Mouse (Mus musculus) liver, adult 2 months (tissue): ENCODE measurements around the gene Carm1. TPM values are rescaled to one million over a fixed set of nuclear protein-coding genes. Genes with fewer than 3 reads are reported as not detected.
A peak's percentile ranks its signal among the peaks of the same experiment; 100 is the strongest.

Experiments used
- DNase-seq: peaks from one replicate; pipeline ENCODE4 v3.0.0-alpha.2; 2011; ENCODE audit warnings: low read depth, low spot score; ENCODE audit errors: extremely low read depth
- H3K27ac ChIP-seq: fragments of 200-500 bp; replicated peaks from 2 replicates; pipeline ENCODE4 v1.5.1; 2012; ENCODE audit warnings: low read depth, mild to moderate bottlenecking, control low read depth, inconsistent platforms, low read length; ENCODE audit not compliant: insufficient read depth
- H3K27me3 ChIP-seq: fragments of 200-500 bp; 2 replicates; pipeline ENCODE4 v1.6.1; 2012; ENCODE audit warnings: mild to moderate bottlenecking, moderate library complexity, low read length, inconsistent platforms; ENCODE audit not compliant: control insufficient read depth, insufficient read depth
- H3K36me3 ChIP-seq: fragments of 200-500 bp; 2 replicates; pipeline ENCODE4 v1.6.1; 2012; ENCODE audit warnings: low read length, inconsistent platforms; ENCODE audit not compliant: control insufficient read depth, insufficient read depth
- H3K4me1 ChIP-seq: fragments of 200-500 bp; 2 replicates; pipeline ENCODE4 v1.6.1; 2011; ENCODE audit warnings: low read length; ENCODE audit not compliant: control insufficient read depth, insufficient read depth
- H3K4me3 ChIP-seq: fragments of 200-500 bp; 2 replicates; pipeline ENCODE4 v1.5.1; 2011; ENCODE audit warnings: low read depth, mild to moderate bottlenecking, control low read depth, low read length, moderate library complexity; ENCODE audit not compliant: insufficient read depth
- H3K79me2 ChIP-seq: fragments of 200-500 bp; 2 replicates; pipeline ENCODE4 v1.6.1; 2012; ENCODE audit warnings: inconsistent platforms, mild to moderate bottlenecking, low read length, moderate library complexity; ENCODE audit not compliant: control insufficient read depth, insufficient read depth
- H3K9ac ChIP-seq: fragments of 200-500 bp; 2 replicates; pipeline ENCODE4 v1.6.1; 2012; ENCODE audit warnings: low read depth, mild to moderate bottlenecking, control low read depth, inconsistent platforms, low read length
- CTCF ChIP-seq: fragments of 200-500 bp; IDR thresholded peaks from 2 replicates; pipeline ENCODE4 v1.5.1; 2011; ENCODE audit warnings: low read depth, low read length, control low read depth
- POLR2A ChIP-seq: fragments of 200-500 bp; IDR thresholded peaks from 2 replicates; pipeline ENCODE4 v1.6.1; 2011; ENCODE audit warnings: low read length, control low read depth; ENCODE audit not compliant: insufficient read depth; ENCODE audit errors: extremely low read depth
- WGBS: fragments of 180-500 bp; shearing (Covaris S2); methylation state at CpG from one replicate; pipeline ENCODE4 v1.1.7; 2018; 5-methylcytosine and 5-hydroxymethylcytosine counted together
- polyA plus RNA-seq: library from polyadenylated mRNA; depleted of rRNA; stranded (reverse); fragments of >200 nt; gene quantifications from 2 replicates; pipeline ENCODE4 v1.2.3, GENCODE M21; 2012
- total RNA-seq: library from RNA; depleted of rRNA; stranded (reverse); fragments of >200 nt; gene quantifications from 2 replicates; pipeline ENCODE4 v1.2.3, GENCODE M21; 2014

The Carm1 gene
- total and polyA plus RNA-seq, 2 experiments: 5.0 to 28.5 TPM

DNA sequence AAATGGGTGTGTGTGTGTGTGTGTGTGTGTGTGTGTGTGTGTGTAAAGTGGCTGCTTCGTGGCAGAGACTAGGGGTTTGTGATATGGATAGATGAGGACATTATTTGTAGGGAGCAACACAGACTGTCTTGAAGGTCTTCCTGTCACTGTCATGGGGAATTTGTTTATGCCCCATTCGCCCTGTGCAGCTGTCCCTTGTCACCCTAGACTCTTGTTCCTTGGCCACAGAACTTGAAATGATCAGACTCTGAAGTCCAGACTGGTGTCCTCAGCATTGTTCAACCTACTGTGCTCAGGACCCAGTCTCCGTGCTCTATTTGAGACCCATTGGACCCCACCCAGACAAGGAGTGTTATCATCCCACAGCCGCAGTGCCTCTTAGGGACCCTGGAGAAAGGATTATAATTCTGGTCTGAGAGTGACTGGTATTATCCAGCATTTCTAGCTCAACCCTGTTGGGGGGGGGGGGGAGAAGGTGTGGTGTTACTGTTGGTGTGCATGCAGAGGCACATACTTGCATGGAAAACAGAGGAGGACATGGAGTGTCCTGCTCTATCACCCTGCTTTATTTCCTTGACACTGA lies 18.4 kb downstream of the Carm1 start:
- H3K27ac ChIP-seq: no peak overlapping the region
- no peak overlapping the region for H3K4me3 ChIP-seq
- TF ChIP-seq CTCF (no peak), POLR2A (no peak)
- DNase-seq: no peak
- H3K4me1 ChIP-seq: peaks cover 2% of the 10 kb centered on the region; the same call in 1 of the 2 replicates
- peaks cover 5% of the 10 kb centered on the region for H3K36me3 ChIP-seq
- 0 out of 2 replicates have a peak, but pooled peaks cover 8% of the 10 kb centered on the region for H3K79me2 ChIP-seq
- H3K9ac ChIP-seq: no peak overlapping the region
- WGBS: 80% methylated on average over 4 of the region's 4 CpGs
- H3K27me3 ChIP-seq: no peaks in the 10 kb centered on the region

DNA sequence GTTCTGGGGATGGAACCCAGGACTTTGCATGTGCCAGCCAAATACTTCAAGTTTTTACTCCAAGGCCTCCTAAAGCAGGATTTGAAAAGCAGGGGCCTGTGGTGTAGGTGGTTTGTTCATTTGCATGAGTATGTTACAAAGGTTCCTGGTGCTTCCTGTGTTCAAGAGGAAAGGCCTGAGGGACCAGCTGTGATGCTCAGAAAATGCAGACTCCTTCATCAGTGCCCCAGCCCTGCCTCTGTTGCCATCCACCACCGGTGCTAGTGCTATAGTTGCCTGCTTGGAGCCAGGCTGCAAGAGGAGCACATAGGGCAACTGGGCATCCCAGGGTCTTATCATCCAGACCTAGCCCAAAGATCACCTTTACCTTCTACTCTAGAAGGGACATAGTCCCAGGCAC lies 19.8 kb downstream of the Carm1 start:
- no peak overlapping the region for H3K27ac ChIP-seq
- TF ChIP-seq CTCF (no peak), POLR2A (no peak)
- no peak overlapping the region for H3K9ac ChIP-seq
- peaks cover 2% of the 10 kb centered on the region for H3K4me1 ChIP-seq
- peaks cover 13% of the 10 kb centered on the region for H3K36me3 ChIP-seq
- no peaks in the 10 kb centered on the region for H3K27me3 ChIP-seq
- no peak for DNase-seq
- 85% methylated on average over 1 of the region's 1 CpGs for WGBS
- no peak overlapping the region for H3K4me3 ChIP-seq
- 0 out of 2 replicates have a peak, but pooled peaks cover 8% of the 10 kb centered on the region for H3K79me2 ChIP-seq

DNA sequence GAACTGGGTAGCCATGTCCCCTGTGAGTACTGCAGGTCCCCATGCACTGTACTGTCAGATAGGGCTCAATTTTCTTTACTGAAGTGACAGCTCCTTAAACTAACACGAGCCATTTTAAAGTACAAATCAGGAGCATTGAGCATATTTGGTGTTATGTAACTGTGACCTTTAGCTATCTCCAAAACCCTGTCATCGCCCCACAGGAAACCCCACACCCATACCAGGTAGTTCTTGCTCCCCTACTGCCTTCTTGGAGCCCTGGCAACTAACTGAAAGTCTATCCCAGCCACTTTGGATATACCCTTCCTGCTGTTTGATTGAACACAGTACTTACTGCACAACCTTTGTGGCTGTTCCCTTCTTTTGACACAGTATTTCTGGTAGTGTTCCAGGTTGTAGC lies 20.4 kb downstream of the Carm1 start:
- H3K4me1 ChIP-seq: peaks cover 2% of the 10 kb centered on the region
- H3K27me3 ChIP-seq: no peaks in the 10 kb centered on the region
- no peak overlapping the region for H3K27ac ChIP-seq
- WGBS: 25% methylated on average over 2 of the region's 2 CpGs
- H3K4me3 ChIP-seq: no peak overlapping the region
- 0 out of 2 replicates have a peak, but pooled peaks cover 8% of the 10 kb centered on the region for H3K79me2 ChIP-seq
- H3K9ac ChIP-seq: no peak overlapping the region
- TF ChIP-seq CTCF: no peak
- TF ChIP-seq POLR2A: no peak
- DNase-seq: peak; percentile 26
- H3K36me3 ChIP-seq: peaks cover 18% of the 10 kb centered on the region

DNA sequence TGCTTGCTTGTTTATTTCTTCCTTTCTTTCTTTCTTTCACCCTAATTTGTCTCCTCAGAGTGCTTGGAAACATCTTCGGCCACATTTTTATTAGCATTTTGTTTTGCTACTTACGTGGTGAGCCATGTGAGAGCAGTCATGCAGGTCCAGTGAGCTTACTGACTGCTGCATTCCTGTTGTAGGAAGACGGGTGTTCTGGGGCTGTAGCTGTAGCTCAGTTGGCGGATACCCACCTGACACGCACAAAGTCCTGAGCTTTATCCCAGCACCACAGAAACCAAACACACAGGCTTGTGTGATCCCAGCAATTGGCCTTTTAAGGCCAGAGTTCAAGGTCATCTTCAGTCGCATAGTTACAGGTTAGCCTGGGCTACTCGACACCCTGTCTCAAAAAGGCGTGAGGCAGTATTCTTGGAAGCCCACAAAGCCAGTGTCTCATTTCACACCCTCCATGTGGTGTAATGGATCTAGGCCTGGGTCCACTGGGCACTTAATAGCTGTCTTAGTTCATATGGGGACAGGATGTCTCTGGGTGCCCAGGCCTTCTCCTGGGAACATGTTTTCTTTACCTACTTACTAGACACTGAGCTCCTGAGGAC lies 22.1 kb downstream of the Carm1 start:
- H3K27ac ChIP-seq: no peak overlapping the region
- H3K36me3 ChIP-seq: peaks cover 19% of the 10 kb centered on the region
- WGBS: 66% methylated on average over 8 of the region's 8 CpGs
- DNase-seq: peak; percentile 29
- H3K4me1 ChIP-seq: peaks cover 2% of the 10 kb centered on the region
- H3K79me2 ChIP-seq: 0 out of 2 replicates have a peak, but pooled peaks cover 8% of the 10 kb centered on the region
- H3K27me3 ChIP-seq: no peaks in the 10 kb centered on the region
- no peak overlapping the region for H3K4me3 ChIP-seq
- TF ChIP-seq CTCF: no peak
- TF ChIP-seq POLR2A: no peak
- H3K9ac ChIP-seq: no peak overlapping the region

DNA sequence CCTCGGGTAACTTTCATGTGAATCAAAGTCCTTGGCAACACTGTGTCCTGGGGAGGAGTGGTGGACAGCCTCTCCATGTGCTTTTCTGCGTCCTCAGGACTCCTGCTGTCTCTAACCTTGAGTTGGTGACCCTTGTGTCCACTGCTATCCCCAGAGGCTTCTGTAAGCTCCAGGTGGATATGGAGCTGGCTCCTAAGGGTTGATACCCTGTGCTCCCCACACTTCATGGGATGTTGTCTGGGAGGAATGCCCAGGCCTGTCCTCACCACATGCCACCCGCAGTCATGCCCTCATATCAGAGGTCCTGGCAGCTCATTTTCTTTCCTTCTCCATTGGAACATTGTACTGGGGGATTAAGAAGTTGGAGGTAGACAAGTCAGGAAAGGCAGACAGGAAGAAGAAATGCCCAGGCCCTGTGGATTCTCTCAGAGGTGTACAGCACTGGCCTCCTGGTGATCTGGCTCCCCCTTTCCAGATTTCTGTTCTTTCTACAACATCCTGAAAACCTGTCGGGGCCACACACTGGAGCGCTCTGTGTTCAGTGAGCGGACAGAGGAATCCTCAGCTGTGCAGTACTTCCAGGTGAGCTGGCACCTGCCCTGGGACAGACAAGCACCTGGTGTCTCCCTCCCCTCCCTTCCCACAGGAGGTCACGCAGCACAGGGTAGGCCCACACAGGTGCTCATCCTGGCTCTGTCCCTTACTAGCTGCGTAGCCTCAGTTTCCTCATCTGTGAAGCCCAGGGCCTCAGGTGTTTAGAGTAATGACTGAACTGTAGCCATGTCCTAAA lies 27.5 kb downstream of the Carm1 start:
- H3K9ac ChIP-seq: no peak overlapping the region
- no peaks in the 10 kb centered on the region; the same call in 1 of the 2 replicates for H3K4me1 ChIP-seq
- DNase-seq: no peak
- no peaks in the 10 kb centered on the region for H3K79me2 ChIP-seq
- H3K27ac ChIP-seq: no peak overlapping the region
- TF ChIP-seq POLR2A (no peak), CTCF (no peak)
- WGBS: 94% methylated on average over 8 of the region's 8 CpGs
- no peak overlapping the region for H3K4me3 ChIP-seq
- H3K27me3 ChIP-seq: no peaks in the 10 kb centered on the region
- H3K36me3 ChIP-seq: peaks cover 26% of the 10 kb centered on the region

DNA sequence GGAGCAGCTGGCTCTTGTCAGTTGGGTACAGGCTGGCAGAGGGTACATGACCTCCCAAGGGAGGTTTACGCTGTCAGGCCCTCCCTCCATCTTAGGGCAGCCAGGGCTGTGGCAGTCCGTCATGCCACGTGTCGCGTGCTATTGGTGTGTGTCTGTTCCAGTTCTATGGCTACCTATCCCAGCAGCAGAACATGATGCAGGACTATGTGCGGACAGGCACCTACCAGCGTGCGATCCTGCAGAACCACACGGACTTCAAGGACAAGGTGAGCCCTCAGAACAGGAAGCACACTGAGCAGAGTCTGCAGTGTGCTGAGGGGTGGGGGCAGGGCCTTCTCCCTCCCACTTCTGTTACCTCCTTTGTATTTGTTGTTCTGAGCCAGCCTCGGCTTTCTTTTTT lies 28.6 kb downstream of the Carm1 start:
- H3K27ac ChIP-seq: no peak overlapping the region
- peaks cover 24% of the 10 kb centered on the region for H3K36me3 ChIP-seq
- no peak for TF ChIP-seq POLR2A
- no peak for TF ChIP-seq CTCF
- H3K9ac ChIP-seq: no peak overlapping the region
- no peaks in the 10 kb centered on the region; the same call in 1 of the 2 replicates for H3K4me1 ChIP-seq
- no peak for DNase-seq
- no peaks in the 10 kb centered on the region for H3K79me2 ChIP-seq
- H3K4me3 ChIP-seq: no peak overlapping the region
- H3K27me3 ChIP-seq: no peaks in the 10 kb centered on the region
- WGBS: 94% methylated on average over 10 of the region's 10 CpGs
